Mouse (Mus musculus) kidney, postnatal 25 days (tissue): ENCODE results near the gene Kbtbd8.
A peak's percentile ranks its signal among the peaks of the same experiment; 100 is the strongest.

Experiments
- DNase-seq, 2 experiments: peaks; one replicate each; pipeline ENCODE4 v3.0.0; 2021; ENCODE audit warnings: mixed read lengths in 2 of 2

The Kbtbd8 gene

GRCm38 (mm10) chr6:95116946-95117345 is at the start of gene Kbtbd8:
Kbtbd8 (plus strand) TSS chr6:95117240.
- peak; percentile 1 to 37 for DNase-seq

GRCm38 (mm10) chr6:95069753-95070152 is 47.3 kb upstream of the Kbtbd8 start:
- DNase-seq = no peak

GRCm38 (mm10) chr6:95085276-95085675 is 31.8 kb upstream of the Kbtbd8 start:
- no peak for DNase-seq

GRCm38 (mm10) chr6:95087154-95087846 is 29.7 kb upstream of the Kbtbd8 start:
- DNase-seq = no peak

- no peak for DNase-seq
These were observed 29.0 kb upstream of the Kbtbd8 start for GRCm38 (mm10) chr6:95088075-95088474.

- DNase-seq = no peak
These were observed 22.3 kb upstream of the Kbtbd8 start for GRCm38 (mm10) chr6:95094695-95095094.

- peak; percentile 78 to 86 for DNase-seq
These were observed 18.5 kb upstream of the Kbtbd8 start for GRCm38 (mm10) chr6:95098366-95099109.

- no peak for DNase-seq
These were observed 13.3 kb upstream of the Kbtbd8 start for GRCm38 (mm10) chr6:95103706-95104105.

GRCm38 (mm10) chr6:95108437-95108836 is 8.6 kb upstream of the Kbtbd8 start:
- no peak for DNase-seq

- no peak for DNase-seq
These were observed 7.2 kb upstream of the Kbtbd8 start for GRCm38 (mm10) chr6:95109691-95110450.

- DNase-seq = no peak
These were observed 5.0 kb upstream of the Kbtbd8 start for GRCm38 (mm10) chr6:95112015-95112414.

- no peak for DNase-seq
These were observed 527 bp upstream of the Kbtbd8 start for GRCm38 (mm10) chr6:95116513-95116912.

- DNase-seq = peak; percentile 96 to 99
These were observed 838 bp downstream of the Kbtbd8 start for GRCm38 (mm10) chr6:95117614-95118541.

GRCm38 (mm10) chr6:95119389-95119788 is 2.3 kb downstream of the Kbtbd8 start:
- no peak for DNase-seq

- no peak for DNase-seq
These were observed 33.0 kb downstream of the Kbtbd8 start for GRCm38 (mm10) chr6:95149931-95150534.

GRCm38 (mm10) chr6:95150885-95151284 is 33.8 kb downstream of the Kbtbd8 start:
- no peak for DNase-seq

GRCm38 (mm10) chr6:95151563-95151962 is 34.5 kb downstream of the Kbtbd8 start:
- no peak for DNase-seq

GRCm38 (mm10) chr6:95163965-95164364 is 46.9 kb downstream of the Kbtbd8 start:
- DNase-seq = no peak

- no peak for DNase-seq
These were observed 48.6 kb downstream of the Kbtbd8 start for GRCm38 (mm10) chr6:95165630-95166029.

- no peak for DNase-seq
These were observed 50.7 kb downstream of the Kbtbd8 start for GRCm38 (mm10) chr6:95167668-95168227.

GRCm38 (mm10) chr6:95169411-95169810 is 52.4 kb downstream of the Kbtbd8 start:
- no peak for DNase-seq
